Mouse (Mus musculus) limb, embryonic 11.5 days (tissue): Measurements from ENCODE around the gene Cyp4f17. TPM values are rescaled to one million over a fixed set of nuclear protein-coding genes. Genes with fewer than 3 reads are reported as not detected.
"Not testable (repeated sequence)": the region's sequence is repeated elsewhere in the genome, so short reads cannot be mapped to it uniquely, and the experiment has no call there.

Experiments
- ATAC-seq: fragments of 200-750 bp; cut with Nextera tagmentation; 2 replicates; pipeline ENCODE4 v1.8.0; 2017; ENCODE audit warnings: low read depth; ENCODE audit not compliant: insufficient number of reproducible peaks, low FRiP score, low TSS enrichment
- DNase-seq: peaks from one replicate; pipeline ENCODE4 v3.0.0-alpha.2; 2015; ENCODE audit warnings: low spot score
- H3K27ac ChIP-seq: fragments of 300-500 bp; sonication (generic); replicated peaks from 2 replicates; pipeline ENCODE4 v1.5.1; 2014; ENCODE audit warnings: low read depth, mild to moderate bottlenecking, low read length
- H3K27me3 ChIP-seq: fragments of 300-500 bp; sonication (generic); 2 replicates; pipeline ENCODE4 v1.6.1; 2014; ENCODE audit warnings: mild to moderate bottlenecking, low read length, mixed read lengths; ENCODE audit not compliant: control insufficient read depth, insufficient read depth
- H3K36me3 ChIP-seq: fragments of 300-500 bp; sonication (generic); 2 replicates; pipeline ENCODE4 v1.6.1; 2014; ENCODE audit warnings: mild to moderate bottlenecking, low read length, moderate library complexity, mixed read lengths; ENCODE audit not compliant: control insufficient read depth, insufficient read depth
- H3K4me1 ChIP-seq: fragments of 300-500 bp; sonication (generic); 2 replicates; pipeline ENCODE4 v1.6.1; 2014; ENCODE audit warnings: low read length, mixed read lengths; ENCODE audit not compliant: control insufficient read depth, insufficient read depth
- H3K4me2 ChIP-seq: fragments of 300-500 bp; sonication (generic); 2 replicates; pipeline ENCODE4 v1.6.1; 2014; ENCODE audit warnings: low read depth, mild to moderate bottlenecking, moderate library complexity; ENCODE audit not compliant: severe bottlenecking
- H3K4me3 ChIP-seq: fragments of 300-500 bp; sonication (generic); 2 replicates; pipeline ENCODE4 v1.5.1; 2014; ENCODE audit warnings: low read depth, low read length
- H3K9ac ChIP-seq: fragments of 300-500 bp; sonication (generic); 2 replicates; pipeline ENCODE4 v1.6.1; 2014; ENCODE audit warnings: mild to moderate bottlenecking, low read length
- H3K9me3 ChIP-seq: fragments of 300-500 bp; sonication (generic); 2 replicates; pipeline ENCODE4 v1.6.1; 2016; ENCODE audit warnings: low read length; ENCODE audit not compliant: control insufficient read depth
- WGBS: fragments of 180-500 bp; shearing (Covaris S2); extraction: QIAGEN DNeasy Blood & Tissue Kit; methylation state at CpG from one replicate; pipeline ENCODE4 v1.1.7; 2014; 5-methylcytosine and 5-hydroxymethylcytosine counted together
- polyA plus RNA-seq: library from polyadenylated mRNA; unstranded; fragments of >200 nt; fragmentation: Nextera tagmentation; extraction: Ambion mirVana; gene quantifications from 2 replicates; pipeline ENCODE4 v1.2.1, GENCODE M21; 2014

Cyp4f17 gene
- polyA plus RNA-seq, 1 experiment from 2014 or later, result 7.9 TPM

- not testable (repeated sequence) for H3K4me2 ChIP-seq
- WGBS, result 76% methylated on average over 9 of the region's 9 CpGs
These were observed 48.5 kb downstream of the Cyp4f17 start for GRCm38 (mm10) chr17:32554368-32554767.

GRCm38 (mm10) chr17:32563301-32563700, 57.5 kb downstream of the Cyp4f17 start:
- not testable (repeated sequence) for DNase-seq, H3K27ac ChIP-seq, ATAC-seq, H3K4me1 ChIP-seq, H3K9ac ChIP-seq, H3K4me2 ChIP-seq, H3K36me3 ChIP-seq, H3K4me3 ChIP-seq, H3K9me3 ChIP-seq, H3K27me3 ChIP-seq
- WGBS, result 84% methylated on average over 2 of the region's 2 CpGs

More at GRCm38 (mm10) chr17:32554368-32554767, 48.5 kb downstream of the Cyp4f17 start:
- H3K9ac ChIP-seq, H3K4me3 ChIP-seq, H3K36me3 ChIP-seq, H3K27me3 ChIP-seq, H3K9me3 ChIP-seq, H3K4me1 ChIP-seq, ATAC-seq, DNase-seq, H3K27ac ChIP-seq: not testable (repeated sequence)

GRCm38 (mm10) chr17:32573286-32573685, 67.4 kb downstream of the Cyp4f17 start:
- H3K4me2 ChIP-seq, H3K27ac ChIP-seq, H3K4me1 ChIP-seq, H3K9me3 ChIP-seq, H3K9ac ChIP-seq, H3K4me3 ChIP-seq, H3K27me3 ChIP-seq, H3K36me3 ChIP-seq, ATAC-seq, DNase-seq: not testable (repeated sequence)
- 76% methylated on average over 2 of the region's 2 CpGs for WGBS

GRCm38 (mm10) chr17:32577496-32578186, 71.8 kb downstream of the Cyp4f17 start:
- ATAC-seq, result no peak
- Histone ChIP-seq H3K27ac (no peak overlapping the region), H3K4me3 (no peak overlapping the region), H3K4me1 (no peaks in the 10 kb centered on the region), H3K4me2 (no peak overlapping the region), H3K36me3 (no peaks in the 10 kb centered on the region), H3K27me3 (no peaks in the 10 kb centered on the region), H3K9ac (no peak overlapping the region), H3K9me3 (no peaks in the 10 kb centered on the region; the same call in 1 of the 2 replicates)
- WGBS, result 43% methylated on average over 7 of the region's 7 CpGs
- DNase-seq, result no peak

Other genes with a start within 250 kb of the Cyp4f17 start
- gene Brd4, start 221.3 kb upstream of the Cyp4f17 start, polyA plus RNA-seq, result 124 and 140 TPM in 2 replicates
- gene Akap8, start 184.8 kb upstream of the Cyp4f17 start, polyA plus RNA-seq, result 62.7 and 66.2 TPM in 2 replicates
- gene Akap8l, start 155.4 kb upstream of the Cyp4f17 start, polyA plus RNA-seq, result 73.5 and 79.2 TPM in 2 replicates
- 39.7 and 42.7 TPM in 2 replicates for gene Wiz, start 116.6 kb upstream of the Cyp4f17 start, polyA plus RNA-seq
- 0.64 and 0.69 TPM in 2 replicates for gene Rasal3, start 102.5 kb upstream of the Cyp4f17 start, polyA plus RNA-seq
- gene Pglyrp2, start 81.9 kb upstream of the Cyp4f17 start, polyA plus RNA-seq, result not detected in 2 replicates
- gene Cyp4f39, start 53.3 kb upstream of the Cyp4f17 start, polyA plus RNA-seq, result not detected in 2 replicates
- gene Cyp4f16, start 30.5 kb downstream of the Cyp4f17 start, polyA plus RNA-seq, result 18.1 and 18.3 TPM in 2 replicates
- gene Cyp4f37, start 115.3 kb downstream of the Cyp4f17 start, polyA plus RNA-seq, result not detected in 2 replicates
- not detected in 2 replicates for gene Cyp4f40, start 152.8 kb downstream of the Cyp4f17 start, polyA plus RNA-seq
- gene Cyp4f15, start 179.6 kb downstream of the Cyp4f17 start, polyA plus RNA-seq, result 0.11 and 0.48 TPM in 2 replicates